Mouse (Mus musculus): ENCODE data around the gene Ssu2. TPM values are rescaled to one million over a fixed set of nuclear protein-coding genes. Genes with fewer than 3 reads are reported as not detected.

Gene Ssu2
- not detected for polyA plus RNA-seq (2017; shearing (Covaris generic))

DNA sequence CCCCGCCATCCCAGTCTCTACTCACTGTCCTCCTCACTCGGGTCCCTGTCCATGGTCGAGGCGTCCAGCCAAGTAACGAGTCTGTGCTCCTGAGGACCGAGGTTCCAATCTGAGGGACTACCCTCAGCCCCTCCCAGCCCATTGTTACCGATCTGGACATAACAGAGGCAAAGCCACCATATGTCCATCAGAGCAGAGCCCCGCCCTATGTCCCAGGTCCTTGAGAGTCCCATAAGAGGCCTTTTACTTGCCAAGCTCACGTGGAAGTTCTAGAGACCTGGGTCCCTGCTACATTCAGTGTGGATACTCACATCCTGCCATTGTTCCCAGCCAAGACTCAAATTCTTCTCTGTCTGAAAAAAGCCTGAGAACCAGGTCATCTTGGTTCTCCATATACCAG is at the start of gene Ssu2:
TSS of gene Ssu2 (minus strand) at position 77 of the 400 bp plus-strand sequence.

Other genes starting within 250 kb of the Ssu2 start
- gene Lmcd1, start 114.3 kb downstream of the Ssu2 start, polyA plus RNA-seq (2017; shearing (Covaris generic)), result not detected
- not detected for gene Cav3, start 71.5 kb upstream of the Ssu2 start, polyA plus RNA-seq (2017; shearing (Covaris generic))
- not detected for gene Oxtr, start 101.9 kb upstream of the Ssu2 start, polyA plus RNA-seq (2017; shearing (Covaris generic))

All from naive thymus-derived CD4-positive, alpha-beta T cell, adult 5 months (primary cell).